Comparison of ENCODE assay signal across 8 mouse cellular contexts in the genomic region with DNA sequence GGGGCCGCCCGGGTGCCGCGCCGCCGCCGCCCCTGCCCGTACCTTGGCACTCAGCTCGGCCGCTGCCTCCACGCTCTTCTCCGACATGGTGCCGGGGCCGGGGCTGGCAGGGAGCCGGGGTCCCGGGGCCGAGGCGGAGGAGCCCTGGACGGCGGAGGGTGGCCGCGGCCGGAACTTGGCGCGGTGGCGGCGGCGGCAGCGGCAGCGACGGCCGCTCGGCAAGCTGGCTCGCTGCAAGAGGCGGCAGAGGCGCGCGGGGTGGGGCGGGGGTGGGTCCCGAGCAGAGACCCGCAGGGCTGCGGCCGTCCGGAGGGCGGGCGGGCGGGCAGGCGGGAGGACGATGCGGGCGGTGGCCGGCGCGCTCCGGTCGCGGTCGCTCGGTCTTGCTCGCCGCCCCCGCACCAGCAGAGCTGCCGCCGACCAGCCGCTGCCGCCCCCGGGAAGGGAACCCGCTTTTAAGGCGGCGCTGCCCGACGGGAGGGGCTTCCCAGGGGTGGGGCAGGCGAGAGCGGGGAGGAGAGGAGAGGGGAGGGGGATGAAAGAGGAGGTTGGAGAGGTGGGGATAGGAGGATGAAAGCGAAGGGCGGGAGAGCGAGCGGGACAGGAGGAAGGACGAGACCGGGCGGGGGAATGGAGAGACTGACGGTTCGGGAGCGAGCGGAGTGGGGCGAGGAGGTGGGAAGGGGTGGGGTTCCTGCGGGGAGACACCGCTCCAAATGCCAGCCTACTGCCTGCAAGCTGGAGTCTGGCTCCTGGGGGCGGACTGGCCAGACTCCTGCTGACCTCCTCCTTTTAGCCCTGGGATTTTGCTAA. TPM values are rescaled to one million over a fixed set of nuclear protein-coding genes. Genes with fewer than 3 reads are reported as not detected.
DNase-seq lines count a peak whose midpoint lies in the region; ATAC-seq lines count a peak whose summit lies in the region.

No protein-coding gene starts in this region.

- H3K36me3 ChIP-seq in hindbrain, embryonic 11.5 days (ENCODE audit: control insufficient read depth, insufficient read depth, low read length) = 0 out of 2 replicates have a peak, but pooled peaks cover 4% of the 10 kb centered on the region

- WGBS in hindbrain, embryonic 11.5 days = under 1% methylated on average over 34 of the region's 89 CpGs

- DNase-seq in MN1 (ENCODE audit: low spot score) = peak; percentile 94
- DNase-seq in cerebellum, adult 9-10 months = peak; percentile 96
- DNase-seq in frontal cortex, adult 2 months (ENCODE audit: extremely low spot score in 1 of 2, low spot score in 1 of 2) = peak; percentile 87 to 94
- DNase-seq in hindbrain, embryonic 11.5 days (ENCODE audit: low spot score) = peak; percentile 90
- DNase-seq in layer of hippocampus, postnatal 25 days (ENCODE audit: extremely low spot score in 1 of 2, low spot score in 1 of 2) = peak; percentile 80 to 83
- peak; percentile 96 for DNase-seq in lung, postnatal 10 days
- peak; percentile 97 for DNase-seq in retina, postnatal 1 day
- DNase-seq in urinary bladder, adult 18-20 months (ENCODE audit: low spot score in 2 of 2) = peak; percentile 78 to 90

- peaks cover 23% of the 10 kb centered on the region for H3K4me1 ChIP-seq in hindbrain, embryonic 11.5 days (replicated peaks; ENCODE audit: control insufficient read depth, insufficient read depth, low read length)

- peak overlapping the region; percentile 100 for H3K27ac ChIP-seq in hindbrain, embryonic 11.5 days (ENCODE audit: low read depth, low read length)

- H3K27me3 ChIP-seq in hindbrain, embryonic 11.5 days (ENCODE audit: control insufficient read depth, insufficient read depth, low read length) = no peaks in the 10 kb centered on the region

- H3K9me3 ChIP-seq in hindbrain, embryonic 11.5 days (ENCODE audit: control insufficient read depth, low read length) = no peaks in the 10 kb centered on the region

- peak; percentile 62 for ATAC-seq in hindbrain, embryonic 11.5 days (ENCODE audit: low FRiP score)

- peak overlapping the region; percentile 97 for H3K9ac ChIP-seq in hindbrain, embryonic 11.5 days (ENCODE audit: low read depth, low read length)

- peak overlapping the region; percentile 88 for H3K4me3 ChIP-seq in hindbrain, embryonic 11.5 days (ENCODE audit: low read depth, low read length)

- peak overlapping the region; percentile 90 for H3K4me2 ChIP-seq in hindbrain, embryonic 11.5 days (replicated peaks; ENCODE audit: low read depth, low read length)

RNA-seq across cellular contexts. Expression of a gene that starts 2.2 kb away (rescaled TPM):
- polyA plus RNA-seq in frontal cortex, adult 2 months (2012; rRNA removed) = 1,541 and 1,645 TPM in 2 replicates
- 321 and 337 TPM in 2 replicates for polyA plus RNA-seq in hindbrain, embryonic 11.5 days (2014; fragmentation: Nextera tagmentation; extraction: Ambion mirVana)
- 1,000 to 10,000 TPM; 1,178 to 1,233 TPM for total RNA-seq in layer of hippocampus, postnatal 25 days (2021)

RNA-seq across cellular contexts. Expression of a gene that starts 6.2 kb away (rescaled TPM):
- 5.9 and 6.0 TPM in 2 replicates for polyA plus RNA-seq in frontal cortex, adult 2 months (2012; rRNA removed)
- polyA plus RNA-seq in hindbrain, embryonic 11.5 days (2014; fragmentation: Nextera tagmentation; extraction: Ambion mirVana) = 1.2 and 2.5 TPM in 2 replicates
- 1 to 10 TPM; 2.4 to 2.6 TPM for total RNA-seq in layer of hippocampus, postnatal 25 days (2021)

RNA-seq across cellular contexts. Expression of a gene that starts 13.5 kb away (rescaled TPM):
- polyA plus RNA-seq in frontal cortex, adult 2 months (2012; rRNA removed) = 689 and 754 TPM in 2 replicates
- polyA plus RNA-seq in hindbrain, embryonic 11.5 days (2014; fragmentation: Nextera tagmentation; extraction: Ambion mirVana) = 443 and 465 TPM in 2 replicates
- total RNA-seq in layer of hippocampus, postnatal 25 days (2021) = 100 to 1,000 TPM; 670 to 704 TPM

RNA-seq across cellular contexts. Expression of a gene that starts 29.7 kb away (rescaled TPM):
- polyA plus RNA-seq in frontal cortex, adult 2 months (2012; rRNA removed) = 0.64 and 1.3 TPM in 2 replicates
- polyA plus RNA-seq in hindbrain, embryonic 11.5 days (2014; fragmentation: Nextera tagmentation; extraction: Ambion mirVana) = 0.19 TPM in 1 of 2 replicates, not detected in the other
- under 1 TPM; 0.22 to 0.26 TPM for total RNA-seq in layer of hippocampus, postnatal 25 days (2021)

RNA-seq across cellular contexts. Expression of a gene that starts 47.6 kb away (rescaled TPM):
- polyA plus RNA-seq in frontal cortex, adult 2 months (2012; rRNA removed) = 261 and 265 TPM in 2 replicates
- polyA plus RNA-seq in hindbrain, embryonic 11.5 days (2014; fragmentation: Nextera tagmentation; extraction: Ambion mirVana) = 94.3 and 99.7 TPM in 2 replicates
- total RNA-seq in layer of hippocampus, postnatal 25 days (2021) = 100 to 1,000 TPM; 144 to 151 TPM

Comparison
In these comparisons a context has a peak if more than half of its experiments do, and no peak if none do; other contexts are left out.
1. Peak in every context shown above with its lines: DNase-seq, ATAC-seq, H3K4me3 ChIP-seq and H3K27ac ChIP-seq.